Mouse (Mus musculus): ENCODE data around the gene Spef2.

Gene Spef2

DNA sequence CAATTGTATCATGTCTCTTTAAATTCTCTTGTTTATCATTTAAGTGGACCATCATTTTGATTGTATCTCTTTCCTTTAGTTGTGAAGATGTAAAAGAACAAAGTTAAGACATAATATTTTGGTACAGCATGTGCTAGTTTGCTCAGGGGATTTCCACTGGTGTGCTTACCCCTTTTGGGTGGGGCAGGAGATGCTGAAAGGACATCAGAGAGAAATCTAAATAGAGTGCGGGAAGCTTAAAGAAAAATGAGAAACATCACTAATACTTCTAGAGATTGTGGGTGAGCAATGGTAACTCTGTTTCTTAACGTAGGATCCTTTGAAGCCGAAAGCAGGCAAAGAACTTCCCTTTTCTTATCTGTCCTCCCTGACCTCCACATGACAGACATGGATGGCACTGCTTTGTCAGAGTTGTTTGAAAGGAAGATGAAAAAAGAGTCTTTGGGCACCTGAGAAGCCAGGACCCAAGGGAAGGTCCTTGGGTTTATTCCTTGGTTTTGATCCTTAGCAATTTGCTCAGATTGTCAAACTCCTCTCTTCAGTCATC, 215.2 kb downstream of the Spef2 start:
- no peak for DNase-seq

DNA sequence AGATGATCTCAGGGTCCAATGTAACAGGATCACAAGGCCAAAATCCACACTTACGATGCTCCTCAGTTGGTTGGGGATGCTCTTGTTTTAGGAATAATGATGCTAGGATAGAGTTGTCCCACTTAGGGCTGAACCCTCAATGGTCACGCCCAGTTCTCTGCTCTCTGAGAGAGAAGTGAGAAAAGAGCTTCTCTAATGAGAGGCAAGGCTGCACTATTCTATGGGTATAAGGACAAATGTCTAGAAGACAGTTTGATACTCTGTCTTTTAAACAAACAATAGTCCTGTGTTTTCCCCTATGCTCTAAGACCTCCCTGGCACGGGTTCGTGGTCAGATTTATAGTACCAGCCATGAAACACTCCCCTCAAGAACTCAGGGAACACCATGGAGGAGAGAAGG, 218.6 kb downstream of the Spef2 start, which contains the start of gene Il7r:
Gene Il7r, minus strand, starts transcription at position 101 of the 400 bp plus-strand sequence.
- DNase-seq = no peak

DNA sequence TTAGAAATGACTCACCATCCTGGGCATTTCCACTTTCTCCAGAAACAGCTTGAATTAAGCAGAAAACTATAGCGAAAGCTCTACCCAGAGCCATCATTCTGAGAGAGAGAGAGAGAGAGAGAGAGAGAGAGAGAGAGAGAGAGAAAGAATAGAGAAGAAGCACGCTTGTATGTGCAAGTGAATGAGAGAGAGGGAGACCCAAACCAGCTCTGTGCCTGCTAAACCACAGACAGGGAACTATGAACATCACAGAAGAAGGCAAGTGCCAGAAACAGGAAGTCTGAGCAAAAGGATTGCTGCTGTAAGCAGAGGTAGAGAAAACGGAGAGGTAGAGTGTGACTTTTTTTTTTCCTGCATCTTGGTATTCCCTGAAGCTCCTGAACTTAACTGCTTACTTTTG, 219.0 kb downstream of the Spef2 start:
- DNase-seq = no peak
